Mouse (Mus musculus) hindbrain, embryonic 14.5 days (tissue): ENCODE measurements around the gene Coq4. TPM values are rescaled to one million over a fixed set of nuclear protein-coding genes. Genes with fewer than 3 reads are reported as not detected.
"Not testable (repeated sequence)": the region's sequence is repeated elsewhere in the genome, so short reads cannot be mapped to it uniquely, and the experiment has no call there.

ENCODE experiments used
- ATAC-seq: fragments of 200-750 bp; cut with Nextera tagmentation; 2 replicates; pipeline ENCODE4 v1.8.0; 2017; ENCODE audit warnings: moderate number of reproducible peaks, mild to moderate bottlenecking, moderate TSS enrichment, moderate library complexity; ENCODE audit not compliant: low FRiP score
- DNase-seq: peaks from one replicate; pipeline ENCODE4 v3.0.0-alpha.2; 2015; ENCODE audit warnings: low spot score
- H3K27ac ChIP-seq: fragments of 300-500 bp; sonication (generic); 2 replicates; pipeline ENCODE4 v1.5.1; 2014; ENCODE audit warnings: mild to moderate bottlenecking, moderate library complexity
- H3K27me3 ChIP-seq: fragments of 300-500 bp; sonication (generic); 2 replicates; pipeline ENCODE4 v1.6.1; 2014; ENCODE audit warnings: mild to moderate bottlenecking, low read length, mixed read lengths; ENCODE audit not compliant: control insufficient read depth, insufficient read depth
- H3K36me3 ChIP-seq: fragments of 300-500 bp; sonication (generic); replicated peaks from 2 replicates; pipeline ENCODE4 v1.6.1; 2014; ENCODE audit not compliant: control insufficient read depth, insufficient read depth
- H3K4me1 ChIP-seq: fragments of 300-500 bp; sonication (generic); replicated peaks from 2 replicates; pipeline ENCODE4 v1.6.1; 2014; ENCODE audit warnings: antibody characterized with exemption, low read length, mixed read lengths; ENCODE audit not compliant: control insufficient read depth, insufficient read depth
- H3K4me2 ChIP-seq: fragments of 300-500 bp; sonication (generic); replicated peaks from 2 replicates; pipeline ENCODE4 v1.6.1; 2014; ENCODE audit warnings: mild to moderate bottlenecking, moderate library complexity
- H3K4me3 ChIP-seq: fragments of 300-500 bp; sonication (generic); replicated peaks from 2 replicates; pipeline ENCODE4 v1.5.1; 2014; ENCODE audit warnings: mild to moderate bottlenecking, low read length
- H3K9ac ChIP-seq: fragments of 300-500 bp; sonication (generic); 2 replicates; pipeline ENCODE4 v1.6.1; 2014
- H3K9me3 ChIP-seq: fragments of 300-500 bp; sonication (generic); 2 replicates; pipeline ENCODE4 v1.6.1; 2016; ENCODE audit warnings: low read length; ENCODE audit not compliant: control insufficient read depth
- WGBS: fragments of 180-500 bp; shearing (Covaris S2); extraction: QIAGEN DNeasy Blood & Tissue Kit; methylation state at CpG from one replicate; pipeline ENCODE4 v1.1.7; 2014; 5-methylcytosine and 5-hydroxymethylcytosine counted together
- polyA plus RNA-seq: library from polyadenylated mRNA; unstranded; fragments of >200 nt; fragmentation: Nextera tagmentation; extraction: Ambion mirVana; gene quantifications from 2 replicates; pipeline ENCODE4 v1.2.1, GENCODE M21; 2014

The Coq4 gene
- polyA plus RNA-seq, 1 experiment from 2014 or later, result 35.3 TPM

GRCm38 (mm10) chr2:29752397-29752796 lies 34.9 kb upstream of the Coq4 start:
- H3K9me3 ChIP-seq, result no peaks in the 10 kb centered on the region
- no peak overlapping the region for H3K9ac ChIP-seq
- WGBS, result 84% methylated on average over 5 of the region's 5 CpGs
- DNase-seq (no peak), ATAC-seq (no peak)
- H3K36me3 ChIP-seq, result no peaks in the 10 kb centered on the region
- peaks cover 42% of the 10 kb centered on the region for H3K27me3 ChIP-seq
- no peaks in the 10 kb centered on the region for H3K4me1 ChIP-seq
- no peak overlapping the region for H3K4me2 ChIP-seq
- H3K27ac ChIP-seq, result no peak overlapping the region
- H3K4me3 ChIP-seq, result no peak overlapping the region

DNA sequence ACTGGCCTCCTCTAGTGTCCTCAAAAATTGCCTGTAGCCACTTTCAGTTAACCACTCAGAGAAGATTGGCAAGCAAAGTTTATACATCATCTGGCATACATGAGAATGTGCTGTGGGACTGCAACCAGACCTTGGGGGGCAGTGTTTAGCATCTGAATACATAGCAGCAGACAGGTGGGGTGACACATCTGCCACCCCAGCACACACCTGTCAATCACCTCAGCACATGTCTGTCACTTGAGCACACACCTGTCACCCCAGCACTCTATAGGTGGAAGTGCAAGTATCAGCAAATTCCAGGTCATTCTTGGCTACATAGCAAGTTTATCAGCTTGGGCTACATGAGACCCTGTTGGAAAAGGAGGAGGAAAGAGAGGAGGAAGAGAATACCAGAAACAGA lies 31.6 kb upstream of the Coq4 start:
- H3K27ac ChIP-seq, result no peak overlapping the region
- peaks cover 25% of the 10 kb centered on the region for H3K27me3 ChIP-seq
- DNase-seq (no peak), ATAC-seq (no peak)
- H3K4me3 ChIP-seq, result no peak overlapping the region
- no peak overlapping the region for H3K9ac ChIP-seq
- H3K4me2 ChIP-seq, result no peak overlapping the region
- H3K36me3 ChIP-seq, result no peaks in the 10 kb centered on the region
- H3K4me1 ChIP-seq, result no peaks in the 10 kb centered on the region
- H3K9me3 ChIP-seq, result no peaks in the 10 kb centered on the region

DNA sequence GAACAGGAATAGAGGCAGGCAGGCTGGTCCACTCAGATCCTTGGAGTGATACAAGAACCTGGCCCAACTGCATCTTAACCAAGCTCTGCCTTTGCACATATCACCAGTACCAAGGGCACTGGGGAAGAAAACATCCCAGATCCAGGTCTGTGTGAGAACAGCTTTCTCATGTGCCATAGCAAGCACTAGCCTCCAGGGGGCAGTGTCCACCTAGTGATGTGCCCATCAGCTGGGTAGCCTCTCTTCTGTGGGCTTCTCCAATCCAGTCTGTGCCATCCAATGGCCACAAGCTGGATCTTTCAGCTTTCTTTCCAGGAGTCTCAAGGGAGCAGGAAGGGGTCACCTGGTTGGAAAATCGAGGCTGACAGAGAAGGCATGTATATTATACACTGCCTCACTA lies 22.5 kb upstream of the Coq4 start:
- no peaks in the 10 kb centered on the region for H3K27me3 ChIP-seq
- H3K36me3 ChIP-seq, result no peaks in the 10 kb centered on the region
- no peak overlapping the region for H3K27ac ChIP-seq
- no peak overlapping the region for H3K4me2 ChIP-seq
- peak; percentile 72 for DNase-seq
- H3K4me3 ChIP-seq, result no peak overlapping the region
- no peak overlapping the region for H3K9ac ChIP-seq
- WGBS, result 5% methylated on average over 1 of the region's 1 CpGs
- H3K9me3 ChIP-seq, result no peaks in the 10 kb centered on the region
- no peaks in the 10 kb centered on the region for H3K4me1 ChIP-seq
- peak; percentile 68; the same call in 1 of the 2 replicates for ATAC-seq

- H3K27me3 ChIP-seq, result no peaks in the 10 kb centered on the region
- 74% methylated on average over 11 of the region's 11 CpGs for WGBS
- H3K9ac ChIP-seq, result no peak overlapping the region
- no peak overlapping the region for H3K27ac ChIP-seq
- H3K9me3 ChIP-seq, result no peaks in the 10 kb centered on the region
- no peak for ATAC-seq
- no peak overlapping the region for H3K4me2 ChIP-seq
- no peaks in the 10 kb centered on the region for H3K36me3 ChIP-seq
- DNase-seq, result no peak
- H3K4me1 ChIP-seq, result no peaks in the 10 kb centered on the region
- no peak overlapping the region for H3K4me3 ChIP-seq
Measured at GRCm38 (mm10) chr2:29767976-29768709, 19.1 kb upstream of the Coq4 start.

- no peak overlapping the region for H3K27ac ChIP-seq
- no peak for DNase-seq
- WGBS, result 76% methylated on average over 9 of the region's 9 CpGs
- H3K27me3 ChIP-seq, result no peaks in the 10 kb centered on the region
- H3K9ac ChIP-seq, result no peak overlapping the region
- H3K4me3 ChIP-seq, result no peak overlapping the region
- no peak overlapping the region for H3K4me2 ChIP-seq
- H3K36me3 ChIP-seq, result no peaks in the 10 kb centered on the region; the same call in 1 of the 2 replicates
- no peak for ATAC-seq
- H3K9me3 ChIP-seq, result no peaks in the 10 kb centered on the region
- H3K4me1 ChIP-seq, result no peaks in the 10 kb centered on the region
Measured at GRCm38 (mm10) chr2:29768901-29769300, 18.4 kb upstream of the Coq4 start.

DNA sequence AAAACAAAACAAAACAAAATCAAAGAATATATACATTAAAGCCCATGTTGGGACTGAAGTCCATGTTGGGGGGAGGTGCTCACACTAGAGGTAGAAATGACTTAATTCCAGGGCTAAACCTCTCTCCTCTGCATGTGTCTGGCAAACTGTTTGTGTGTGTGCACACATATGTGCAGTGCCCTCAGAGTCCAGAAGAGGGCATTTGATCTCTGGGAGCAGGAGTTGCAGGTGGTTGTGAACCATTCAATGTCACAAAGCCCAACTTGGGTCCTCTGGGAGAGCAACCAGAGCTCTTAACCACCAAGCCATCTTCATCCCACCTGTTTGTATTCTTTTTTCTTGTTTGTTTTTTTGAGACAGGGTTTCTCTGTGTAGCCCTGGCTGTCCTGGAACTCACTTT lies 17.1 kb upstream of the Coq4 start:
- no peaks in the 10 kb centered on the region for H3K4me1 ChIP-seq
- no peak overlapping the region for H3K4me2 ChIP-seq
- DNase-seq (no peak), ATAC-seq (no peak)
- no peaks in the 10 kb centered on the region for H3K9me3 ChIP-seq
- no peak overlapping the region for H3K4me3 ChIP-seq
- H3K27me3 ChIP-seq, result no peaks in the 10 kb centered on the region
- no peak overlapping the region for H3K9ac ChIP-seq
- H3K27ac ChIP-seq, result no peak overlapping the region
- H3K36me3 ChIP-seq, result peaks cover 5% of the 10 kb centered on the region; the same call in 1 of the 2 replicates

DNA sequence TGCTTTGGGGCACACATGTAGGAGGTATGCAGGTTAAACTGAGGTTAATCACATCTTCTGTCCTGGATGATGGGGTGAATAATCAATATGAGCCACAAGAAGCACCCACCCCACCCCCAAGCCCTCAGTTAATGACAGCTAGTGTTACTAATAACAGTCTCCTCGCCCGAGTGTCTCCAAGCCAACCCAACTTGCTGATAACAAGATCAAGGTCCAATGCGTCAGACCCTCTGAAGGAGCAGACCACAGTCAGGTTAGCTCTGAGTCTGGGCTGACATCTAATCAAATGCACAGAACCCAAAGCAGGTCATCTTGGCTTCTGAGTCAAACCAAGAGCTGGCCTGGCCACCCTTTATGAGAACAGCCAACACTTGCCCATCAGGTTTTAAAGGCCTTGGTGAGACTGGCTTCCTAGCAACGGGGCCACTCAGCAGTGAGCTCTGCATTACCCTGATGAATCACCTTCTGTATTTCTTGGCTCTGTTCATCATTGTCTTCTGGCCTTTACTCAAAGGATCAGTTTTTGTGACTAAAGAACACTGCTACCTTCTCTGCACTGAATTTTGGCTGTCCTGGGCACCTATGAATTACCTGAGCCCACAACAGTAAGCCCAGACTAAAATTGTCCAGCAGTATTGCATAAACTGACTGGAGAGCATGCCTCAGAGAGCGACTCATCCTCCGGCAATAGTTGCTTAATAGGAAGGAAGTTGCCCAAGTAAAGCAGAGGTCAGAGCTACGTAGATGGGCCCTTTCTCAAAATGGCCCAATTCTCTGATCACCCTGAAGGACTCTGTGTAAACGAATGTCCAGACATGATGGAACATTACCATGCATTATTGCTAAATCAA lies 15.5 kb upstream of the Coq4 start:
- ATAC-seq (no peak), DNase-seq (no peak)
- Histone ChIP-seq H3K4me3 (no peak overlapping the region), H3K27me3 (no peaks in the 10 kb centered on the region), H3K9ac (no peak overlapping the region), H3K4me1 (no peaks in the 10 kb centered on the region), H3K9me3 (no peaks in the 10 kb centered on the region), H3K4me2 (no peak overlapping the region), H3K27ac (no peak overlapping the region), H3K36me3 (peaks cover 10% of the 10 kb centered on the region)
- 92% methylated on average over 8 of the region's 8 CpGs for WGBS

GRCm38 (mm10) chr2:29773323-29773722 lies 14.0 kb upstream of the Coq4 start:
- no peaks in the 10 kb centered on the region for H3K27me3 ChIP-seq
- 94% methylated on average over 4 of the region's 4 CpGs for WGBS
- H3K4me2 ChIP-seq, result no peak overlapping the region
- ATAC-seq, result no peak
- H3K9ac ChIP-seq, result no peak overlapping the region
- DNase-seq, result no peak
- H3K9me3 ChIP-seq, result no peaks in the 10 kb centered on the region
- no peak overlapping the region for H3K27ac ChIP-seq
- no peaks in the 10 kb centered on the region for H3K4me1 ChIP-seq
- peaks cover 25% of the 10 kb centered on the region for H3K36me3 ChIP-seq
- H3K4me3 ChIP-seq, result no peak overlapping the region

DNA sequence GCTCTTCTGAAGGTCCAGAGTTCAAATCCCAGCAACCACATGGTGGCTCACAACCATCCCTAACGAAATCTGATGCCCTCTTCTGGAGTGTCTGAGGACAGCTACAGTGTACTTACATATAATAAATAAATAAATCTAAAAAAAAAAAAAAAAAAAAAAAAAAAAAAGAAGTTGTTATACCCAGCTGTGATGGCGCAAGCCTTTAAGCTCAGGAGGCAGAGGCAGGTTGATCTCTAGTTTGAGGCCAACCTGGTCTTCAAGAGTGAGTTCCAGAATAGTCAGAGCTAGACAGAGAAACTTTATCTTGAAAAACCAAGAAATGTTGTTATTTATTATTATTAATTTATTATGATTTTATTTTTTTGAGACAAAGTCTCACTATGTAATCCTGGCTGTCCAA lies 6.0 kb upstream of the Coq4 start:
- not testable (repeated sequence) for ATAC-seq, H3K4me3 ChIP-seq, H3K27ac ChIP-seq, H3K4me1 ChIP-seq, H3K27me3 ChIP-seq, H3K4me2 ChIP-seq, H3K9ac ChIP-seq, DNase-seq, H3K9me3 ChIP-seq
- 88% methylated on average over 2 of the region's 2 CpGs for WGBS
- peaks cover 97% of the 10 kb centered on the region for H3K36me3 ChIP-seq
